Mouse (Mus musculus) limb, embryonic 10.5 days (tissue): Measurements from ENCODE around the gene H2-M1. TPM values are rescaled to one million over a fixed set of nuclear protein-coding genes. Genes with fewer than 3 reads are reported as not detected.

Experiments used
- DNase-seq: peaks from one replicate; pipeline ENCODE4 v3.0.0-alpha.2; 2017; ENCODE audit warnings: low spot score
- H3K27ac ChIP-seq: fragments of 300-500 bp; sonication (generic); 2 replicates; pipeline ENCODE4 v1.5.1; 2016; ENCODE audit warnings: mild to moderate bottlenecking
- H3K27me3 ChIP-seq: fragments of 300-500 bp; sonication (generic); 2 replicates; pipeline ENCODE4 v1.6.1; 2016; ENCODE audit warnings: low read depth, mild to moderate bottlenecking; ENCODE audit not compliant: poor library complexity, severe bottlenecking
- H3K36me3 ChIP-seq: fragments of 300-500 bp; sonication (generic); 2 replicates; pipeline ENCODE4 v1.6.1; 2016; ENCODE audit warnings: mild to moderate bottlenecking, moderate library complexity
- H3K4me1 ChIP-seq: fragments of 300-500 bp; sonication (generic); 2 replicates; pipeline ENCODE4 v1.6.1; 2016
- H3K4me3 ChIP-seq: fragments of 300-500 bp; sonication (generic); 2 replicates; pipeline ENCODE4 v1.5.1; 2016; ENCODE audit warnings: mild to moderate bottlenecking, moderate library complexity
- H3K9me3 ChIP-seq: fragments of 300-500 bp; sonication (generic); replicated peaks from 2 replicates; pipeline ENCODE4 v1.6.1; 2016; ENCODE audit warnings: mild to moderate bottlenecking
- WGBS: fragments of 180-500 bp; shearing (Covaris S2); methylation state at CpG from one replicate; pipeline ENCODE4 v1.1.7; 2016; 5-methylcytosine and 5-hydroxymethylcytosine counted together
- polyA plus RNA-seq: library from polyadenylated mRNA; unstranded; fragments of >200 nt; fragmentation: Nextera tagmentation; extraction: Ambion mirVana; gene quantifications from 2 replicates; pipeline ENCODE4 v1.2.1, GENCODE M21; 2016

The H2-M1 gene
- polyA plus RNA-seq = not detected in 2 replicates

GRCm38 (mm10) chr17:36672119-36672518 lies at the start of gene H2-M1:
Gene H2-M1, minus strand, starts transcription at chr17:36672219.
- Histone ChIP-seq H3K36me3 (no peaks in the 10 kb centered on the region), H3K4me3 (no peak within 1 kb of the TSS), H3K27ac (no peak within 1 kb of the TSS), H3K9me3 (no peaks in the 10 kb centered on the region), H3K4me1 (no peaks in the 10 kb centered on the region), H3K27me3 (no peaks in the 10 kb centered on the region)
- WGBS = 84% methylated on average over 3 of the region's 3 CpGs
- DNase-seq = no peak

GRCm38 (mm10) chr17:36697693-36698092 lies 25.7 kb upstream of the H2-M1 start:
- H3K4me1 ChIP-seq = no peaks in the 10 kb centered on the region
- no peak for DNase-seq
- WGBS = 74% methylated on average over 2 of the region's 2 CpGs
- H3K4me3 ChIP-seq = no peak overlapping the region
- H3K27me3 ChIP-seq = no peaks in the 10 kb centered on the region
- no peaks in the 10 kb centered on the region for H3K36me3 ChIP-seq
- H3K9me3 ChIP-seq = no peaks in the 10 kb centered on the region
- H3K27ac ChIP-seq = no peak overlapping the region

- no peaks in the 10 kb centered on the region for H3K36me3 ChIP-seq
- no peak within 1 kb of the TSS for H3K27ac ChIP-seq
- no peaks in the 10 kb centered on the region for H3K4me1 ChIP-seq
- no peak within 1 kb of the TSS for H3K4me3 ChIP-seq
- no peaks in the 10 kb centered on the region for H3K9me3 ChIP-seq
- DNase-seq = no peak
- 94% methylated on average over 3 of the region's 3 CpGs for WGBS
- H3K27me3 ChIP-seq = no peaks in the 10 kb centered on the region
These were observed 29.5 kb downstream of the H2-M1 start, which contains the start of gene H2-M9 for GRCm38 (mm10) chr17:36642566-36642965. Gene H2-M9, minus strand, starts transcription at chr17:36642666.

Other genes with a start within 250 kb of the H2-M1 start
- gene H2-M10.4, start 209.9 kb downstream of the H2-M1 start, polyA plus RNA-seq = not detected in 2 replicates
- not detected in 2 replicates for gene H2-M11, start 125.1 kb downstream of the H2-M1 start, polyA plus RNA-seq
- not detected in 2 replicates for gene H2-M9, start 29.6 kb downstream of the H2-M1 start, polyA plus RNA-seq
- not detected in 2 replicates for gene H2-M10.5, start 100.7 kb upstream of the H2-M1 start, polyA plus RNA-seq
- gene H2-M10.6, start 140.0 kb upstream of the H2-M1 start, polyA plus RNA-seq = not detected in 2 replicates
- gene Trim26, start 164.9 kb upstream of the H2-M1 start, polyA plus RNA-seq = 36.7 and 48.1 TPM in 2 replicates
- gene Trim15, start 195.0 kb upstream of the H2-M1 start, polyA plus RNA-seq = 0.18 and 0.30 TPM in 2 replicates
- 5.1 and 5.8 TPM in 2 replicates for gene Trim10, start 197.4 kb upstream of the H2-M1 start, polyA plus RNA-seq
- not detected in 2 replicates for gene Trim40, start 217.9 kb upstream of the H2-M1 start, polyA plus RNA-seq
- not detected in 2 replicates for gene Trim31, start 225.9 kb upstream of the H2-M1 start, polyA plus RNA-seq